Mouse (Mus musculus) v-Abl transformed pro-B cells (cell line): ENCODE results near the gene Setd1b.

ENCODE experiments used
- in situ Hi-C, 2 experiments: fragments of 400-800 bp; cut with MboI; formaldehyde crosslinking; loops; one replicate each; pipeline ENCODE4 v1.15.1; 2025; ENCODE audit not compliant: unreplicated experiment in 2 of 2

Setd1b gene

DNA sequence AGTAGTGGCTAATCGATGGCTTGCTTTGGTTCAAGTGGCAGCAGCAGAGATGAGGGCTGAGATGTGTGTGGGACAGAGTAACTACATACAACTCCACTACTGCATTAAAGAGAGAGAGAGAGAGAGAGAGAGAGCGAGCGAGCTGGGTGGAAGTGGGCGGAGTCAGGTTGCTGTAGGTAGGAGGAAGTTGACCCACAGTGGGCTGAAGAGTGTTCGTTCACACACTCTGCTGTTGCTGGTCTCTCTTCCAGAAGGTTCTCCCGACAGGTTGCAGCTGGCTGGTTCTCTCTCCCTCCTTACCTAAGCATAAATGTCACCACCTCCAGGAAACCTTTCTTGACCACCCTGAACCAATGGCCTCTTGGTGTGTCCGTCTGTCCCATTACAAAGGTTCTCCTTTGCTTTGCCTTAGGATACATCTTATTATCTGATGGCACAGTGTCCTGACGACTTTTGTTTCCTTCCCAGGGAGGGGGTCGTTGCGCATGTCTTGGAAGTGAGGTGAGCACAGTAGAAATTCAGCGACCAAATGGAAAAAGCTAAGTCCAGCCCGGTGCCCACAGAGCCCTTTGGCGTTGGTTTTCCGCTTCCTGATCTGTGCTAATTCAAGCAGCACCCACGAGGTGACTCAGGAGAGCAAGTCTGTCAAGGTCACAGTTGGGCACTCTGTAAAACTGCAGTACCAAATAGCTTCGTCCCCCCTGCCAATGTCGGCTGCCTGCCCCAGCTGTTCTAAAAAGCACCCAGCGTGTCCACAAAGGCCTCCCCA lies 16.2 kb upstream of the Setd1b start:
- in situ Hi-C loops: no loop called here

DNA sequence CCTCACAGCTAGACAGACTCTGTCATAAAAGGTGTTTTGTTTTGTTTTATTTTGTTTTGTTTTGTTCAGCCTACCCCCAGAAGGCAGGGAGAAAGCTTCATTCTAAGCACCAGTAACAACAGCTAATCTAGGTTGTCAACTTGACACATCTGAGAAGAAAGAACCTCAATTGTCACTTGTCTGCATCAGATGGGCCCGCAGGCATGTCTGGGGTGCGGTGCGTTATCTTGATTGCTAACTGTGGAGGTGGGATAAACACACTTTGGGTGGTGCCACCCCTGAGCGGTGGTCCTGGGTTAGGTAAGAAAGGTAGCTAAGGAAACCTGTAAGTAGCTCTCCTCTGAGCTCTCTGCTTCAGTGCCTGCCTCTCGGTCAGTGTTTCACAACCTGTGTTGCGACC lies 15.0 kb upstream of the Setd1b start:
- in situ Hi-C loops: no loop called here

DNA sequence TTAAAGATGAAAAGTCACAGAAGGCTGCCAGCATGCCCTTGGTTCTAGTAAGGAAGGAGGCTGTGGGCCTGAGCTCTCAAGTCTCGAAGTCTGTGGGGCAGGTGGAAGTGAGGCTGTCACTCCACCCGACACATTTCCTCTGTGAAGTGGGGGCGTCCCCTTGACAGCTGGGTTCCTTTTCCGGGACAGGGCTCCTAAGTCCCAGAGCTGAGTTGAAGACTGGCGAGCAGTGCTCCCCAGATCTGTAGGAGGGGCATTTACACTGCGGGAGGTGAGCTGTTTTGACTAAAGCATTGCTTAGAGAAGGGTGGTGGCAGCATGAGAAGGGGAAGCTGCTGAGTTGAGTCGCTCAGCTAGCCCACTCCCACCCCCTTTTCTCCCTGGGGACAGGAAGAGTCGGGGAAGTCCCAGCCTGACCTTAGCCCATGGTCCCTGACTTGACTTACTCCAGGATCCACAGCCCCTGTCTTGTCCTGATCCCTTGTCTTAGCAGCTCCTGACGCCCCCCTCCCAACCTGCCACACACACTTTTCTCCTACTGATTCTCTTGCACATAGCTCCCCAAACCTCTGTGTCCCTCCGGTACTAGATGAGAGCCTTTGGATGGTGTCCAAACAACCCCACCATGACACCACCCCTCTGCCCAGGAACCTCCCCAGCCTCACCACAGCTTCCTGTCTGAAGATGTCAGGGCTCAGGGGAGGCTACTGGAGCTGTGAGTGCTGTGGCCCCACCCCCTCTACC lies 13.4 kb upstream of the Setd1b start:
- in situ Hi-C loops: no loop called here

DNA sequence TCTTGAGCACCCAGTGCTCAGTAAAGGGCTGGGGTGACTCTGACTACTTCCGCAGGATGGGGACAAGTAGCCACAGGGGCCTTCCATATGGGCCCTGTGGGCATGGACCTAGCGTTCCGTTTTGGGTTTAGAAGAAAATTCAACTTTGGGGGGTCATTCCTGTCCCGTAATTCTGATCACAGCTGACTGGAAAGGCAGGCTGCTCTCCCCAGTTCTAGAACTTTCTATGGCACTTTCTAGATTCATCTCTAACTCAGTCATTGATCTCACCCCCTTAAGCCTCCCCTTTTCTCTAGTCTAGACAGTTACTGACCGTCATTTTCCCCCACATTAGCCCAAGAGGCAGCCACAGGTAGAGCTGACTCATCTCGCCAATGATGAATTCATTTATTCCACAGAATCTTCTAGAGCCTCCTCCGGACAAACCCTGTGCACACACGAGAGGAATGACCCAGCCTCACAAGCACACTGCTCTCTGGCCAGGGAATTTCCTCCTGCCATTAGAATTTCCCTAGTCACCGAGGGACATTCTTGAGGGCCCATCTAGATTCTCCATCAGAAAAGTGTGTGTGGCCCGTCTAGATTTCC lies 12.7 kb upstream of the Setd1b start:
- in situ Hi-C loops: no loop called here

GRCm38 (mm10) chr5:123130030-123130813 lies 11.8 kb upstream of the Setd1b start:
- in situ Hi-C loops: loop anchor here (5.0 kb wide), 1 partner anchor 42 kb away; no protein-coding TSS in a partner anchor

GRCm38 (mm10) chr5:123130814-123131148 lies 11.2 kb upstream of the Setd1b start:
- in situ Hi-C loops: loop anchor here (5.0 kb wide), 1 partner anchor 42 kb away; no protein-coding TSS in a partner anchor

DNA sequence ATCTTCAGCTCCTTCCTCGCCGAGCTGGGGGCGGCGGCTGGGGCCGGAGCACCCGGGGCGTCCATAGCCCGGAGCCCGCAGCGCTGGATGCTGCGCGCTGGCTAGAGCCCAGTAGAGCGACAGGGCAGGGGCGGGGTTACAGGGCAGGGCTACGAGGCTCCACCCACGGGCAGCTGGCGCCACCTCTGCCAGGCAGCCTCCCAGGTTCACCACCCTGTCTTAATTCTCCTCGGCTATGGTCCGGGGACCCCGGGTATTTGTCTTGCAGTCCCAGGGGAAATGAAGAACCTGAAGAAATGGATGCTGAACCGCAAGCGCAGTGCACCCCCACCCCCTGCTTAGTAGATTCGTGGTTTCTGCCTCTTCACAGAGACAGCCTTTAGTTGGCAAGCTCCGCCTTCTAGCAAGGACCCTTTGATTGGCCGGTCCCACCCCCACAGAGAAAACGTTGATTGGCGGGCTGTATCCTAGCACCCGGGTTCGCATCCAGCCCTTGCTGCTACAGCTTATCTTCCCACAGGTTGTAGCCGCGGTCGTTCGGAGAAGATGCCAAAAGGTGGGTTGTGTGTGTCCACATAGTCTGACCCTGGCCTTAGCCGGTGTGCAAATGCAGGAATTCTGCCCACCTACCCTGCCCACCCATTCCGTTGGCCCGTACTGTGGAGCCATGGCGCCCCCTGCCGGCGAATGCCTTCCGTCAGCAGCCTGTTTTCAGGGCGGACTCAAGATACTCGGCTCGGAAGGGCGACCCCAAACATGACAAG lies 9.5 kb upstream of the Setd1b start, which contains the start of gene Rhof:
Gene Rhof (minus strand): TSS at position 385 of the 764 bp plus-strand sequence.
- in situ Hi-C loops: loop anchor here (5.0 kb wide), 1 partner anchor 40 kb away; no protein-coding TSS in a partner anchor

- in situ Hi-C loops: loop anchor here (5.0 kb wide), 1 partner anchor 39 kb away; no protein-coding TSS in a partner anchor
These were observed 8.8 kb upstream of the Setd1b start for GRCm38 (mm10) chr5:123133083-123133783.

DNA sequence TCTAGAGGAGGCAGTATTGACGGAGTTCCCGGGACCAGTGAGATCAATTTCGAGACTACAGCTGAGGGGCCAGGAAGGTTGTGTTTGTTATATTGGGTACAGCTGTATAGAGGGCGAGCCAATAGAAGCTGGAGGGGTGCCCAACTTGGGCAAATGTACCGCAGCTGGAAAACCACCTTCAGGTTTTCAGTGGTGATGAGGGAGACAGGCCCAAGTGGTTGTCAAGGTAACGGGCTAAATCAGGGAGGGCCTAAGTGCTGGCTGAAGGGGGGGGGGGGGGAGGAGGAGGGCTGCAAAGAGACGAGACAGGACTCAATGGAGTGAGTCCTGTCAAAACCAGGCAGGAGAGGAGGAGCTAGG lies 8.2 kb upstream of the Setd1b start:
- in situ Hi-C loops: loop anchor here (5.0 kb wide), 1 partner anchor 39 kb away; no protein-coding TSS in a partner anchor

DNA sequence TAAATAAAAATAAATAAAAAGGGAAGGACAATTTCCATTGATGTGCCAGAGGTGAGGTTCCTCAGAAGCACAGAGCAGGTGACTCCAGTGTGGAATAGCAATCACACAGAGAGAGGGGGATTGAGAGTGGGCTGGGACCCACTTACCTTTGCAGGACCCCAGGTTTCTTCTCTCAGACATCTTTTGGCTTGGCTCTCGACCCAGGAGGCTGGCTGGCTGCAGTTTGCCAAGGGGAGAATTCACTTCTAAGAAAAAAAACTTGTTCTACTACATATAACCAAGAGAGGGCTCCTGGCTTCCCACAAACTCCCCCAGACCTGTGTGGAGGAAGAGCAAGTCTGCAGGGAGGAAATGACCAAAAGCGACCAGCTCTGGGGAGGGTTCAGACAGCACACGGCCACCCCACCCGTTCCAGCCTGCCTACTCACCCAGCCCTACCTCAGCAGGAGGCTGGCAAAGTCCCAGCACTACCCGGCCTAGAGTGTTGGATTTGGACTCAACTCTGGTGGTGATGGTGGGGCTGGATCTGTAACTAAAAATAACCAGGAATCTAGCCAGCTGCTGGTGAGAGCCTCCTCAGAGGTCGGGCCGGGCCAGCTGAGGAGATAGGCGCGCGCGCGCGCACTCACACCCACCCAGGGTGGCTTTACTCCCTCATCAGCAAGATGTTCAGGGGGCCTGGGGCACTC lies 7.7 kb upstream of the Setd1b start:
- in situ Hi-C loops: loop anchor here (5.0 kb wide), 1 partner anchor 38 kb away; no protein-coding TSS in a partner anchor

DNA sequence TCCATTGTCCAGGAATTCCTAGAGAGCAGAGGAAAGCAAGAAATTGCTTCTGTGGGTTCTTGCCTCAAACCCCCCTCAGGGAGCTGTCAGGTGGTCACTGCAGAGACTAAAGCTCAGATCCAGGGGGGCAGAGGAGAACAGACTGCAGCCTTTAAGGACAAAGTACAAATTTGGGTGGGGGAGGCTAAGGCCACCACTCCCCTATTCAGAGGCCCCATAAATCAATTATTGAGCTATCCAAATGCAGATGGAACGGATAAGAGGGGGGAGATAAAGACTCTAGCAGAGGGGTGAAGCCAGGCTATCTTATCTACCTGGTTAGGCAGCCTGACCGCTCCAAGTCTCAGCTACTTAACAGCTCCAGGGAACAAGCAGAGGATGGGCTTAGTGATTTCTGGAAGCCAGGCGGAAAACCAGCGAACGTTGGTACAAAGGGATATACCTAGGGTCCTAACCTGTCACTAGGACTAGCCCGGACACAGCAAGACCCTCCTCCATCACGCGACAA lies 7.1 kb upstream of the Setd1b start:
- in situ Hi-C loops: loop anchor here (5.0 kb wide), 1 partner anchor 37 kb away; no protein-coding TSS in a partner anchor

DNA sequence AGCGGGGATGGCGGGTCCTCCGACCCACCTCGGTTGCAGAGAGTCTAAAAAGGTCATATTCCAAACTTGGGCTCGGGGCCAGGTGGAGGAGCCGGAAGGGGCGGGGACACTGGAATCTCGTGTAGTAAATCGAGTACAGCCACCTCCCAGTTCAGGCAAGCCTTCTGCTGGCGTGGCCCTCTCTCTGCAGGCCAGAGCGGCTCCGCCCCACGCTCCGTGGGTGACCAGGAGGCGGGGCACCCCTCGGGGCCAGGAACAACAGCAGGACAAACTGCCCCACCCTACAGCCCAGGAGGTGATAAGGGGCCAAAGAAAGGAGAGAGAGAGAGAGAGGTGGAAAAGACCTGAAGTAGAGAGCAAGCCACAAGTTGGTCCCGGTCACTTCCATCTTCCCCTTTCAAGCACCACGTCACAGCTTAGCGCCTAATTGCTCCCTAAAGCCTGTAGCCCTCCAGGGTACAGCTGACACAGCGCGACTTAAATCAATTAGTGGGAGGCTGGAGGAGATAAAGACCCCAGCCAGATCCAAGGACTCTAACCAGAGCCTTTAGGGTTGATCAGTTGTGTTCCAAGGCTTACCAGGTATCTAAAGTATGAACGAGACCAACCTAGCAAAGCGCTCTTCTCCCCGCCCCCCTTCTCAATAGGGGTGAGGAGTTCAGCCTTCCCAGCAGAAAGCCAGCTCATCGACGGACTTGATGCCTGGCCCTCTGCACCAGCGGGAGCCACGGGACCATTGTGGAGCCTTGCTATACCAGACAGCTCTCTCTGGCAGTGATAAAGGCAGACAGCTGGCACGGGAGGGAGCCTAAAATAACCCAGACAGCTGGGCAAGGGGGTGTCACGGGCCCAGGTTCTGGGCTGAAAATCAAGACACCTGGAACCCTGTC lies 6.3 kb upstream of the Setd1b start:
- in situ Hi-C loops: no loop called here

DNA sequence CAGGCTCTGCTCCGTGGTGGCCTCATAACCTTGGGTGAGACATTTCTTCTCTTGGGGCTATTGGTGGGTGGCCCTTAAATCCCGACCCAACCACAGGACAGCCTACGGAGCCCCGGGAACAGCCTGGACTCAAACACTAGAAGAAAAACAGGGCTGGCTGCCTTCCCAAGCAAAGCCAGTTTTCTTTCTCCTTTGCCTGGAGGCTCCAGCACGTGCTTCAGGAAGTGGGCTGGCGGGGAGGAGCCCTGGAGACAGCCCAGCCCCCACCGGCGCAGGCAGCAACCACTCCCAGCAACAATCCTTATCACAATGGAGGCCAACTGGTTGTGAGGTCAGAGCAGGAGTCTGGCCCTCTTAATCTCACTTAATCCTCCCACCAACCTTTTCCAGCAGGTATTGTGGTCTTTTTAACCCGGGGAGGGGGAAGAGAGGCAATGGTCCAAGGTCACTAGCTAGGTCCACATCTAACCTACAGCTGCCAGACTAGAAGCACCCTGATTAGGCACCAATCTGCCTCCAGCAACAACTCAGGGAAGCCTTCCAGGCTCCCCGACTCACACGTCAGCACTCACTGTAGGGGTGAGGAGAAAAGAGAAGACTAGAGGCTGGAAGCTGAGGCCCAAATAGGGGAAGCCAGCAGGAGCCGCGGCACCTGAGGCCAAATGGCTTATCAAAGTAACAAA lies 5.5 kb upstream of the Setd1b start:
- in situ Hi-C loops: no loop called here

DNA sequence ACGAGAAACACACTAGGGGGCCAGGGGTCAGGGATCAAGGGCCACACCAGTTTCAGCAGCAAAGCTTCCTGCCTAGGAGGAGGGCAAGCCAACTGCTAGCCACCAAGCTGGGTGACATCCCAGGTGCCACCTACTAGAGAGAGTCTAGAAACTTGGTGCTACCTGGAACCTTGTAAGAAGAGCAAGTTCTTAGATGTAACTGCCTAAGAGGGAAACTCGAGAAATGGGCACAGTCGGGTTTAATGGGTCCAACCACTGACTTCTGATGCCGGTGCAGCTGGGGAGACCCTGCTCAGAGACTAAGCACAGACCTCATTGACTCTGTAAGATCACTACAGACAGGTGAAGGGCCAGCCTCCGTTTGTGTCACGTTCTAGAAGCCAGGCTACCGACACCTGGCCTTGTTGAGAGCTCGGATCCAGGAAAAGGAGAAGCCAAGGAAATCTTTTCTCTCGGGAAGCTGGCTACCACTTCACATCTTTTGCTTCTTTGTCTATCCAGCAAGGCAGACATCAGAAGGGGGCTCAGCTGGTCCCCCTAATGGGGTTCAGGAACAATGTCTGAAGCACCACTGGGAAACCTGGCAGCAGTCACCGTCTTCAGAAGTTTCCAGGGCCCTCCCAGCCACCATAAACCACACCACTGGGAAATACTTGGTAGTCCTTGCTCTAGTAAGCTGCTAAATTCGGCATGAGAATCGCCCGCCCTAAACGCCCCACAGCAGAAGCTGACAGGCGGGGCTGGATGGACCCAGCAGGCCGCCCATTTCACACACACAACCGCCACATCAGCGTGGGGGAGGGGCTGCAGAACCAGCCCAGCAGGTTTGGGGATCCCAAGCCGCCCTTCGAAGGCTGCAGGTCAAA lies 4.7 kb upstream of the Setd1b start:
- in situ Hi-C loops: no loop called here

DNA sequence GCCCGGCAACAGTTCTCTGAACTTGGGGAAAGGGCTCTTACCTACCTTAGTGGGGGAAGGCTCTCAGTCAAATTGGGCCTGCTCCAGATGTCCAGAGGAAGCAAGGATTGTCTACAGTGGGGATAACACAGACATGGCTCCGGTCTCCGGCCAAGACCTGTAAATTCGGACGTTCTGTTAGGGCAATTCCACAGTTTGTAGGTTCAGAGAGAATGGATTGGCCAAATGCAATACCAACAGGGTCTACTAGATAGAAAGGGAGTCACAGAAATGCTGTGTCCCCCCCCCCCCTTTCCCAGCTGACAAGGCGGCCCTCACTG lies 4.1 kb upstream of the Setd1b start:
- in situ Hi-C loops: no loop called here

- in situ Hi-C loops: no loop called here
These were observed 3.6 kb upstream of the Setd1b start for GRCm38 (mm10) chr5:123138230-123138911.
